Mouse (Mus musculus): Measurements from ENCODE around the gene Gm10318. TPM values are rescaled to one million over a fixed set of nuclear protein-coding genes. Genes with fewer than 3 reads are reported as not detected.

The Gm10318 gene
- total RNA-seq, 2 experiments from 2014 or later = not detected

DNA sequence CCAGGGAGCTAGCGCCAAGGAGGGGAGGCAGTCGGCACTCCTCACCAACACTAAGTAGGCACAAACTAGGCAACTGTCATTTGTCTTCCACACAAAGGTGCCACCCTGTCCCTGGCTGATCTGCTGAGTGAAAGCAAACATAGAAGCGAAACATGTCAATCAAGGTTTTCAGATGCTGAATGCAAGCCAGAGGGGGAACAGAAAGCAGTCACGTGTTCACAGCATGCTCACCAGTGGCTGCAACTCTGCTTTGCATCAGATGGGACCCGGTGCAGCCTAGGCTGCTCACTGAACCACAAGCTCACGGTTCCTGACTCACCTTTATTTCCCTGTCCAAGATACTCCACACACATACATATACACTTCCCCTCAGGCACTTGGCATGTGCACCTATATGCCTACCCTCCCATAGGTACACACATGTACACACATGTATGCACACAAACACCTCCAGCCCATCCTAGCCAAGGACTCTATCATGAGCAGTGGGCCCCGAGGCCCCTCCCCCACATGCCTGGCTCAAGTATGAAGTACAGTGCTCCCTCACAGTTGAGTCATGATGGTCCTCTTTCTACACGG lies 38.4 kb downstream of the Gm10318 start:
- DNase-seq (ENCODE audit: low spot score in 2 of 2) = no peak

DNA sequence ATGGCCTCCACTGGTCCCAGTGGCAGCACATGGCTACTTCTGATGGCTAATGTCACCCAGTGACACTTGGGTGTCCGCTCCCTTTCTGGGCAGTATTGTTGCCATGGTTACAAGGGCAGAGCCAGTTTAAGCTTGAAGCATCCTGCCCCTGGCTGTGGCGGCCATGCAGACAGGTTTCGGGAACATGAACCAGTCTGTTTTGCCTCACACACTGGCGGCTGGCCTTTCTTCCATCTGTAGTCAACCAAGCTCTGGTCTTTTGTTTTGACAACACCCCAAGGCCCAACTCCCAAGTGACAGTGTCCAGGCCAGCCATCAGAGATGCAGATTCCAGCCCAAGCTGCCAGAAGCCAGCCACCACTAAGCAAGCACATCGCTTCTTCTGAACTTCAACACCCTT lies 42.9 kb downstream of the Gm10318 start:
- DNase-seq (ENCODE audit: low spot score in 2 of 2) = no peak

DNA sequence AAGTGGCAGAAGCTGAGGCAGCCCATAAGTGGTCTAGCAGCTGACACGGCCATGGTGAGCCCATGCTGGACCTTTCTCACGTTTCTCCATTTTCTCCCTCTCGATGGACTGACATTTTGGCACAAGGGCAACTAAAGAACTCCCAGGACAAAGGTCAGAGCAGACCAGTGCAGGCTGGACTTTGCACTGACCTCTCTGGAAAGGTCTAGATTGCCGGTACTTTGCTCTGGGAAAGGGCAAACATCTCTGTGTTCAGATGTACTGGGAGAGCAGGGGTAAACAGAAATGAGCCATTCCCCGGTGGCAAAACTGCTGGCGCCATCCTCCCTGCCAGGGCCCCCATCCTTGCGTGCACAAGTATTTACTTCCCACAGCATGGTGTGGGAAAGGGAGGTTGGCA lies 47.5 kb downstream of the Gm10318 start:
- no peak for DNase-seq (ENCODE audit: low spot score in 2 of 2)

DNA sequence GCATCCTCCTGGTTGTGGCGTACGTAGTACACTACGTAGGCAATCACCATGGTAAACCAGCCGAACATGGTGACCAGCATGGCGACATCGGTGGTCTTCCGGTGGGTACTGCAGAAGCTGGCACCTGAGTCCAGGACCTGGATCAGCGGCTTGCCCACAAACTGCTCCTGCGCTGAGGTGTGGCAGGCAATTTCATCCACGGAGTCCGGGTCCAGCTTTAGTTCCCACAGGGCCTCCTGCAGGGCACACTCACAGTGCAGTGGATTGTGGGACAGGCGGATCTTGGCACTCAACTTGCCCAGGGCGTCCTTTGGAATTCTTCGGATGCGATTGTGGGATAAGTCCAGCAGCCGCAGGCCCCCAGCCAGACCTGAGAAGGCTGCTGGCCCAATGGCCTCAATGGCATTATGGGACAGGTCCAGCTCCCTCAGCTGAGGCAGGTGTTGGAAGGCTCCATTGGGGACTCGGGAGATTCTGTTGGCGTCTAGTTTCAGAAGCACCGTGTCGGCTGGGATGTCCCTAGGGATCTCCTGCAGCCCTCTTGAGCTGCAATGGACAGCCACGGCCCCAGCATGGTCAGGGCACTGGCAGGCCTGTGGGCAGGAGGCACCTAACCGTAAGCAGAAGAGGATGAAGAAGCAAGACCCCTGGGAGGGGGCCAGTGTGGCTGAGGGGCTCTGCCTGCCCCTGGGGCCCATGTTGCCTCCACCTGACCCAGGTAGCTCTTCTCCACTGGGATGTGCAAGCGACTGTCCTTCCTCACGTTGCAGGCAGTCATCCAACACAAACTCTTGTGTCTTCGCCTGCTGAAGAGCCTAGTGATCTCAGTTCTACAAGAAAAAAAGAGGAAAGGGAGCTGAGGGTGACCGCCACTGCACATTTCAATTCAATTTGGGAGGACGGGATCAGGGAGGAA lies 48.5 kb downstream of the Gm10318 start:
- no peak for DNase-seq (ENCODE audit: low spot score in 2 of 2)

DNA sequence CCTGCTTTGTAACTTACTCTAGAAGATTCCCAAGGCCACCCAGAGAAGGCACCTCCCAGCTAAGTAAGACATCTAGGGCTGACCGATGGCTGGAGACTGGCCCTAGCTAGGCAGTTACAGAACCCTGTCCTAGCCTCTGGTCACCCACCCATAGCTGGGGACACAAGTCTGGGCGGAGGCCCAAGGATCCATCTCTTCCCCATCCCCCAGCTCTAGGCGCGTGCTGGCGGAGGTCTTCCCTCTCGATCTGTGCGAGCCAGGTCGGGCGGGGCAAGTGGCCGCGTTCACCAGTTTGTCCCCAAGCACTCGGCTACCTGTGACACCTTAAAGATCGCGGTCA lies 49.2 kb downstream of the Gm10318 start:
- DNase-seq (ENCODE audit: low spot score in 2 of 2) = no peak

DNA sequence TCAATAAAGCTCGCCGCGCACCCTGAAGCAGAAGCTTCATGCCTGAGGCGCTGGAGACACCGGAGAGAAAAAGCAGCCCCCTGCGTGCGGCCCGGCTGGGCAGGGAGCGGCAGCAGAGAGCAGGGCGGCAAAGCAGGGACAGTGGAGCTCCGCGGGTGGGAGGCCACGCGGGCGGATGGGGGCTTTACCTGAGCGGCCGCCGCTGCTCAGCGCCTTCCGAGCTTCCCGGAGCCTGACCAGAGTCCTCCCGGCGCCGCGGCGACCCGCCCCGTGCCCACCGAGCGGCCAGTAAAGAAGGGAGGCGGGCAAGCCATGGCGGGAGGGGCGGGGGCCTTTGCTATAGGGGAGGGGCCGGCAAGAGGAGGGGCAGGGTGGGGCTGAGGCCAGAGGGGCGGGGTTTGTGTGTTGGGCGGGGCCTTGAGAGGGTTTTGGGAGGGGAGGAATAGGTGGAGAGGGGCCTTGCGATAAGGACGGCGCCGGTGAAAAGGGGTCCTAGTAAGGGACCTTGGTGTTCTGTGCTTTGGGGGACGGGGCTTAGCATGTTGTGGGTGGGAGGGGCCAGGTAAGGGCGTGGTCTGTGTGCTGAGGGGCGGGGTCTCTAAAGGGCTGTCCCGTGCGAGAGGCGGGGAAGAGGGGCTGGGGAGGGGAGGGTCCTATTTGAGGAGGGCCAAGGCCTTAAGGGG lies 49.7 kb downstream of the Gm10318 start, which contains the start of gene Lrrc3:
Gene Lrrc3 (minus strand): TSS at position 326 of the 683 bp plus-strand sequence.
- peak in 1 of 2 experiments; percentile 54 for DNase-seq (ENCODE audit: low spot score in 2 of 2)

DNA sequence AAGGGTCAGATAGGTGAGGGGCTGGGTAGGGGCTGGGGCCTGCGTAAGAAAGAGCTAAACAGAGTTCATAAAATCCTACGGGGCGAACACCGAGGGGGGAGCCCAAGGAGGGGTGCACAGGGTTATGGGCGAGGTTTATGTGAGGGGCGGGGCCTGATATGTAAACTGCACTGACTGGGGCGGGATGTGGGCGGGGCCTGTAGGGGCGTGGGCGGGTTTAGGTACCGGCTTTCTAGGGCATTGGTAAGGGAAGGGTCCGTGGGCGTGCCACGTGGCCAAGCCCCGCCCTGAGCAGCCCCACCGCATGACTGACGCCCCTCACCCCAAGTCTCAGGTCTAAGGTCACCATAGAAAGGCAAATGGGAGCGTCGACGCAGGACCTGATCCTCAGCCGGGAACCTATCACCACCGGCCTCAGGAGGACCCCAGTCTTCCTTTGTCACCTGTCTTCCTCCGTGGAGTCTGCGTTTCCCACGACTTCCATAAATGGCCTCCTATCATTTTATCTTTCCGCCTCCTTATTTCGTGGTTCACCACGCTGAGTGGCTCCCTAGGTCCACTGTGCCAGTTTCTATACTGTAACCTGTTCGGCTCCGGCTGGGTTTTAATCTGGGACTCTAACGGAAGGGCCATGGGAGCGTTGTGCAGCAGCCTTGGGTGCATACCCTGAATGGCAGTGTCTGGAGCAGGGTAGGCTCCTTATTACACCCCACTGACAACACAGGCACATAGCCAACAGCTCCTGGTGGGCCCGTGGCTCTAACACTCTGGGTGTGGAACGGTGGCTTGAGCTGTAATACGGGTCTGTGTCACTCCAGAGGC lies 50.4 kb downstream of the Gm10318 start:
- no peak for DNase-seq (ENCODE audit: low spot score in 2 of 2)

Other genes starting within 250 kb of the Gm10318 start
- gene Sumo3, start 246.8 kb upstream of the Gm10318 start, total RNA-seq (2021) = 10 to 100 TPM; 92.1 to 96.0 TPM
- gene Gm49325, start 246.7 kb upstream of the Gm10318 start, total RNA-seq (2021) = 10 to 100 TPM; 13.8 to 14.9 TPM
- 10 to 100 TPM; 89.7 to 93.0 TPM for gene Ube2g2, start 230.6 kb upstream of the Gm10318 start, total RNA-seq (2021)
- not detected for gene Tspear, start 166.3 kb upstream of the Gm10318 start, total RNA-seq (2021)
- not detected for gene Gm19402, start 162.1 kb upstream of the Gm10318 start, total RNA-seq (2021)
- gene Gm9508, start 155.6 kb upstream of the Gm10318 start, total RNA-seq (2021) = not detected
- not detected for gene Gm10272, start 146.2 kb upstream of the Gm10318 start, total RNA-seq (2021)
- not detected for gene Gm10024, start 141.4 kb upstream of the Gm10318 start, total RNA-seq (2021)
- gene Gm10142, start 137.1 kb upstream of the Gm10318 start, total RNA-seq (2021) = not detected
- not detected for gene Krtap12-1, start 132.3 kb upstream of the Gm10318 start, total RNA-seq (2021)
- gene Gm10100, start 126.4 kb upstream of the Gm10318 start, total RNA-seq (2021) = not detected
- gene Gm18596, start 110.2 kb upstream of the Gm10318 start, total RNA-seq (2021) = not detected
- gene Gm9736, start 101.5 kb upstream of the Gm10318 start, total RNA-seq (2021) = not detected
- gene Gm3233, start 93.2 kb upstream of the Gm10318 start, total RNA-seq (2021) = not detected
- not detected for gene Gm3238, start 81.5 kb upstream of the Gm10318 start, total RNA-seq (2021)
- not detected for gene Gm7138, start 75.9 kb upstream of the Gm10318 start, total RNA-seq (2021)
- gene Gm3250, start 70.3 kb upstream of the Gm10318 start, total RNA-seq (2021) = not detected
- not detected for gene Gm7137, start 64.7 kb upstream of the Gm10318 start, total RNA-seq (2021)
- gene Gm9639, start 57.8 kb upstream of the Gm10318 start, total RNA-seq (2021) = not detected
- not detected for gene Gm19668, start 53.7 kb upstream of the Gm10318 start, total RNA-seq (2021)
- not detected for gene Gm9507, start 41.0 kb upstream of the Gm10318 start, total RNA-seq (2021)
- not detected for gene Gm2696, start 38.2 kb upstream of the Gm10318 start, total RNA-seq (2021)
- gene Krtap10-4, start 25.8 kb upstream of the Gm10318 start, total RNA-seq (2021) = not detected
- gene Krtap10-10, start 16.9 kb upstream of the Gm10318 start, total RNA-seq (2021) = not detected
- gene Gm36176, start 6.1 kb upstream of the Gm10318 start, total RNA-seq (2021) = not detected
- not detected for gene Gm3285, start 9.1 kb downstream of the Gm10318 start, total RNA-seq (2021)
- gene Lrrc3, start 49.7 kb downstream of the Gm10318 start, total RNA-seq (2021) = 1 to 10 TPM; 1.2 to 1.4 TPM
- gene Trpm2, start 117.7 kb downstream of the Gm10318 start, total RNA-seq (2021) = under 1 TPM; 0.32 to 0.88 TPM
- gene 1810043G02Rik, start 125.7 kb downstream of the Gm10318 start, total RNA-seq (2021) = 10 to 100 TPM; 10.5 to 12.3 TPM
- 10 to 100 TPM; 17.0 to 21.0 TPM for gene Pfkl, start 157.2 kb downstream of the Gm10318 start, total RNA-seq (2021)
- gene Dnmt3l, start 189.1 kb downstream of the Gm10318 start, total RNA-seq (2021) = not detected
- not detected for gene Aire, start 190.8 kb downstream of the Gm10318 start, total RNA-seq (2021)
- gene Icosl, start 216.4 kb downstream of the Gm10318 start, total RNA-seq (2021) = 1 to 10 TPM; 3.4 to 4.4 TPM

Measured in gastrocnemius, postnatal 4 days (tissue).